Mouse (Mus musculus) embryonic facial prominence, embryonic 12.5 days (tissue): ENCODE measurements at regions not wholly inside any gene's neighbourhood (a gene's known extent, or its start where the extent isn't known, plus 50 kb on each side); places are given as distances from the start of the nearest gene placed in this dataset.

Experiments
- ATAC-seq: fragments of 200-750 bp; cut with Nextera tagmentation; 2 replicates; pipeline ENCODE4 v1.8.0; 2017; ENCODE audit not compliant: insufficient number of reproducible peaks, insufficient read depth, low FRiP score, low TSS enrichment
- H3K27ac ChIP-seq: fragments of 300-500 bp; sonication (generic); 2 replicates; pipeline ENCODE4 v1.5.1; 2016; ENCODE audit warnings: mild to moderate bottlenecking
- H3K27me3 ChIP-seq: fragments of 300-500 bp; sonication (generic); 2 replicates; pipeline ENCODE4 v1.6.1; 2016; ENCODE audit warnings: mild to moderate bottlenecking, moderate library complexity
- H3K36me3 ChIP-seq: fragments of 300-500 bp; sonication (generic); 2 replicates; pipeline ENCODE4 v1.6.1; 2016; ENCODE audit warnings: mild to moderate bottlenecking
- H3K4me1 ChIP-seq: fragments of 300-500 bp; sonication (generic); 2 replicates; pipeline ENCODE4 v1.6.1; 2016
- H3K4me2 ChIP-seq: fragments of 300-500 bp; sonication (generic); replicated peaks from 2 replicates; pipeline ENCODE4 v1.6.1; 2016; ENCODE audit warnings: mild to moderate bottlenecking, moderate library complexity
- H3K4me3 ChIP-seq: fragments of 300-500 bp; sonication (generic); 2 replicates; pipeline ENCODE4 v1.5.1; 2016; ENCODE audit warnings: mild to moderate bottlenecking
- H3K9ac ChIP-seq: fragments of 300-500 bp; sonication (generic); 2 replicates; pipeline ENCODE4 v1.6.1; 2016; ENCODE audit warnings: mild to moderate bottlenecking, moderate library complexity
- H3K9me3 ChIP-seq: fragments of 300-500 bp; sonication (generic); 2 replicates; pipeline ENCODE4 v1.6.1; 2016; ENCODE audit warnings: mild to moderate bottlenecking, moderate library complexity
- WGBS: fragments of 180-500 bp; shearing (Covaris S2); methylation state at CpG from one replicate; pipeline ENCODE4 v1.1.7; 2016; 5-methylcytosine and 5-hydroxymethylcytosine counted together

DNA sequence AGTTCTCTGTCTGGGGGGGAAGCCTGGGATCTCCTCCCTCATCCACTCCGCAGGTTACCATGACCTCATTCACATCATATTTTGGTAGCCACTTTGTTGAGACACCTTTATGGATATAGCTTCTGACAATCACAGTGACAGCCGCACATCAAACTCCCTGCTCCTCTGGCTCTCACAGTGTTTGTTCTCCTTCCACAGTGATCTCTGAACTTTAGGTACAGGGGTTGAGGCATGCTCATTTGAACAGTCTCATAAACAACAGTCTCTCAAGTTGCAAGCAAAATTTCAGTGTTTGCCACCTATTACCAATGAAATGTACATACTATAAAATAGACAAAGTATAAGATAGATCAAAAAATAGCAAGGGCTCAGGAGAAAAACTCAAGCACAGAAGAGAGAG lies 200.2 kb upstream of the Lyplal1 start:
- Histone ChIP-seq H3K9me3 (no peaks in the 10 kb centered on the region), H3K4me3 (no peak overlapping the region), H3K36me3 (no peaks in the 10 kb centered on the region), H3K27me3 (no peaks in the 10 kb centered on the region), H3K4me1 (peaks cover 5% of the 10 kb centered on the region; the same call in 1 of the 2 replicates), H3K9ac (no peak overlapping the region), H3K4me2 (no peak overlapping the region), H3K27ac (no peak overlapping the region)
- no peak for ATAC-seq
- 82% methylated on average over 2 of the region's 2 CpGs for WGBS

DNA sequence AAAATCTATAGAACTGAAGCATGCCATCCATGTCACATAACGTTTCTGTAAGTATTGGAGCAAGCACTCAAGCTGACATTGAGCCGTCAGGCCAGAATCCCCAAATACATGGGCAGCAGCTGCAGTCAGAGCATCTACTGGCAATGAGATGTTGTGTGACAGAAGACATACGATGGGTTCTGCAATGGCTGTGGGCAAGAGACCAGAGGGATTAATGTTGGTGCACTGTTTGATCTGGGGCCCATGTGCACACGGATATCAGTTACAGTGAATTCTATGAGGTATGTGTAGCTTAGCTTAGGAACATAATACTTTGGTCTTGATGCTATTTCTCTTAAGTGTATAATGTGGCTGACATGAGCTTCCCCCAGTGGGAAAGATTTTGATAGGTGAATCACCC lies 197.1 kb upstream of the Lyplal1 start:
- Histone ChIP-seq H3K4me1 (peaks cover 8% of the 10 kb centered on the region; the same call in 1 of the 2 replicates), H3K36me3 (no peaks in the 10 kb centered on the region), H3K9me3 (no peaks in the 10 kb centered on the region), H3K27ac (no peak overlapping the region), H3K27me3 (no peaks in the 10 kb centered on the region), H3K4me2 (no peak overlapping the region), H3K4me3 (no peak overlapping the region), H3K9ac (no peak overlapping the region)
- 64% methylated on average over 4 of the region's 4 CpGs for WGBS
- ATAC-seq, result peak; percentile 47; the same call in 1 of the 2 replicates

DNA sequence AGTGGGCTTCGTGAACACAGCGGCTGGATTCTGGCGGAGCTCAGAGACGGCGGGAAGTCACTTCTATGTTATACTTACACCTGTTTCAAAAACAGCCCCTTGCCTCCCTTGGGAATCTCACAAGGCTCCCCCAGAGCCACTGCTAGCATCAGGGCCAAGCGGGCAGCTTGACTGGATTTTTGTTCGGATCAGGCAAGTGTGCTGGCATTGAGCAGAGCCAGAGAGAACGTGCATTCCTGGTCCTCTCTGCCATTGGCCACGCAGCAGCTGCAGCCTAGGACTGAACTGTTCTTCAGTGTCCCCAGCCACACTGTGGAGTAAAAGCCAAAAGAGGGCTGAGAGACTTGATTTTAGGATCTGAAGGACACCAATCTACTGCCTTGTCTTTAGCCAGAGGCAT lies 195.6 kb upstream of the Lyplal1 start:
- Histone ChIP-seq H3K27ac (no peak overlapping the region), H3K4me3 (no peak overlapping the region), H3K36me3 (no peaks in the 10 kb centered on the region), H3K27me3 (no peaks in the 10 kb centered on the region), H3K4me1 (peaks cover 8% of the 10 kb centered on the region; the same call in 1 of the 2 replicates), H3K9me3 (no peaks in the 10 kb centered on the region), H3K9ac (no peak overlapping the region), H3K4me2 (no peak overlapping the region)
- 91% methylated on average over 9 of the region's 9 CpGs for WGBS
- ATAC-seq, result no peak

DNA sequence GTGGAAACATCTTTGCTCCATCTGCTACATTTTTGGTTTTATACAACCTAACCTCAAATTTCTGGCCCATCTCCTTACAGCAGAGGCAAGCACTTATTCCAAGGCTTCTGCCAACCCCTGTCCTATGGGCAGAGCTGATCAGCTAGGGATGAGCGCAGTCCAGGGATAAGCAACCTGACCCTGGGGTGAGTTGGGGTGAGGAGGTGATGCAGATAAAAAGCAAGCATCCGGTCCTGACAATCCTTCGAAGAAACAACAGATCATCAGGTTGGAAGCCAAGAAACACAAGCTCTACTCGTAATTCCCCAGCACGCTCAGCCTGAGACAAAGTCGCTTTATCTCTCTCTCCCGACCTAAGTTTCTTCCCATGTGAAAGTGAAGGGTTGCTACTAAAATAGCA lies 194.9 kb upstream of the Lyplal1 start:
- H3K4me2 ChIP-seq, result no peak overlapping the region
- H3K4me3 ChIP-seq, result no peak overlapping the region
- no peaks in the 10 kb centered on the region for H3K27me3 ChIP-seq
- no peaks in the 10 kb centered on the region for H3K36me3 ChIP-seq
- H3K27ac ChIP-seq, result no peak overlapping the region
- 88% methylated on average over 7 of the region's 7 CpGs for WGBS
- ATAC-seq, result no peak
- H3K9ac ChIP-seq, result no peak overlapping the region
- no peaks in the 10 kb centered on the region for H3K9me3 ChIP-seq
- H3K4me1 ChIP-seq, result peaks cover 8% of the 10 kb centered on the region; the same call in 1 of the 2 replicates

DNA sequence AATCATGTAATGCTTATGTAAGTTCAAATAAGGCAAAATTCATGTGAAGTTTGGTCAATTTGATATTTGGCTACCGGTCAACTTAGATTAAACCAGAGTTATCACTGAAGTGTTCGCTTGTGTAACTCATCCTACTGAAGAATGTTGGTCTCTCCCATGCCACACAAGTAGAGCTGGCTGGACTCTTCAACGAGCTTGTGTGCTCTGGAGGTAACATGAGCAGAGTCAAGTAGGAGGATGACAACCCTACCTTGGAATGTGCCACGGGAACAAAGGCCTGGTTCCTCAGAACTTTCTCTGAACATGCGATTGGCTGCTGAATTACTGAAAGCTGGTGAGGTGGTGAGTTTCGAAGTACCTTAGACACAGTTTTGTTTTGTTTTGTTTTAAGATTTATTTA lies 190.5 kb upstream of the Lyplal1 start:
- no peak for ATAC-seq
- H3K4me3 ChIP-seq, result no peak overlapping the region
- H3K36me3 ChIP-seq, result no peaks in the 10 kb centered on the region
- no peaks in the 10 kb centered on the region for H3K9me3 ChIP-seq
- H3K27me3 ChIP-seq, result no peaks in the 10 kb centered on the region
- H3K9ac ChIP-seq, result no peak overlapping the region
- H3K4me1 ChIP-seq, result peaks cover 3% of the 10 kb centered on the region; the same call in 1 of the 2 replicates
- no peak overlapping the region for H3K27ac ChIP-seq
- 75% methylated on average over 6 of the region's 6 CpGs for WGBS
- no peak overlapping the region for H3K4me2 ChIP-seq

DNA sequence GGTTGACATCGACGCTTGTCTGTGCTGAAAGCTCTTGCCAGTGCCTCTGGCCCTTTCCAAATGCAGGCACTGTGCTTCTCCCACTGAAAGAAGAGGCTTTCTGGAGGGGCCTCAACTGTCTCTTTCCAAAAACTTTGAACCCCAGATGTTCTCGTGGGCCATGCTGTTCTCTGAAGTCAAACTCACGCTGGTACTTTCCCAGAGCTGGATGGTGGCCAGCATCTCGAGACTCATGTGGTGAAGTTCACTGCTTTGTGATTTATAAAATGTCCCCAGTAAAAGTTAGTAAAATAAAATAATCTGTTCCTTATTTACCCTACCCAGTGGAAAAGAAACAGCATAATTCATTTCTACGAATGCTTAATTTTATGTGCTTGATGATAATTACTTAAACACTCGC lies 180.4 kb upstream of the Lyplal1 start:
- ATAC-seq, result no peak
- Histone ChIP-seq H3K4me1 (no peaks in the 10 kb centered on the region), H3K9ac (no peak overlapping the region), H3K4me2 (no peak overlapping the region), H3K27me3 (no peaks in the 10 kb centered on the region), H3K4me3 (no peak overlapping the region), H3K27ac (no peak overlapping the region), H3K36me3 (no peaks in the 10 kb centered on the region), H3K9me3 (no peaks in the 10 kb centered on the region)
- 76% methylated on average over 7 of the region's 7 CpGs for WGBS

DNA sequence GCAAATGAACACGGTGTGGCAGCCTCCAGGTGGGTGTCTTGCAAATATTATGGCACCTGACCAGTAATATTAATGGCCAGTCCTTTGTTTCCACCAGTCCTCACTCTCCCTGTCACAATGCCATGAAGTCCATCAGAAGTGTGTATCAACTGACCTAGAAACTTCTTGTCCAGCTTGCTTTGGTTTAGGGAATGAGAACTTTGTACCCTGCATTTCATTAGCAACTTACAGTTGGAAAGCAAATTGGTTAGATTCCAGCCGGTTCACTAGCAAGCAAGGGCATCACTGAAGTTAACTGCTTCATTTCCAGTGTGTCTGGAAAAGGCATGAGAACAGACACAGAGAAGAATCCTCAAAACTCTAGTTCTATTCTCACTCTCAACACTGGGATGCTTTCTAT lies 178.1 kb upstream of the Lyplal1 start:
- 59% methylated on average over 2 of the region's 2 CpGs for WGBS
- H3K4me1 ChIP-seq, result 0 out of 2 replicates have a peak, but pooled peaks cover 2% of the 10 kb centered on the region
- no peaks in the 10 kb centered on the region for H3K9me3 ChIP-seq
- H3K4me3 ChIP-seq, result no peak overlapping the region
- no peak for ATAC-seq
- no peak overlapping the region for H3K27ac ChIP-seq
- no peak overlapping the region for H3K4me2 ChIP-seq
- H3K9ac ChIP-seq, result no peak overlapping the region
- H3K27me3 ChIP-seq, result no peaks in the 10 kb centered on the region
- H3K36me3 ChIP-seq, result no peaks in the 10 kb centered on the region

DNA sequence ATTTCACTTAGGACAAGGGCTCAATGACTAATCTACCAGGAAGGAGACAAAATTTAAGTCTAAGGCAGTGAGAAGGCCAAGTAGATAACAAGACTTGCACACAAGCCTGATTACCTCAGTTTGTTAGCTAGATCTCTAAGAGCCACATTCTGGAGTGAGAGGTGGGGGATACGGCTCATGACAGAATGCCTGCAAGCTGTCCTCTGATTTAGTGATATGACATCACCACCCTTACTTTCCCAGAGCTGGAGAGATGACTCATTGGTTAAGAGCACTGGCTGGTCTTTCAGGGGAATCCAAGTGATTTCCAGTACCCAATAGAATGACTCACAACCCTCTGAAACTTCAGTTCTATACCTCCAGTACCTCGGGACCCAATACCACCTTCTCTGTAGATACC lies 177.5 kb upstream of the Lyplal1 start:
- H3K4me2 ChIP-seq, result no peak overlapping the region
- 74% methylated on average over 2 of the region's 2 CpGs for WGBS
- 0 out of 2 replicates have a peak, but pooled peaks cover 2% of the 10 kb centered on the region for H3K4me1 ChIP-seq
- H3K4me3 ChIP-seq, result no peak overlapping the region
- no peaks in the 10 kb centered on the region for H3K36me3 ChIP-seq
- no peaks in the 10 kb centered on the region for H3K27me3 ChIP-seq
- no peak for ATAC-seq
- H3K27ac ChIP-seq, result no peak overlapping the region
- no peak overlapping the region for H3K9ac ChIP-seq
- no peaks in the 10 kb centered on the region for H3K9me3 ChIP-seq

DNA sequence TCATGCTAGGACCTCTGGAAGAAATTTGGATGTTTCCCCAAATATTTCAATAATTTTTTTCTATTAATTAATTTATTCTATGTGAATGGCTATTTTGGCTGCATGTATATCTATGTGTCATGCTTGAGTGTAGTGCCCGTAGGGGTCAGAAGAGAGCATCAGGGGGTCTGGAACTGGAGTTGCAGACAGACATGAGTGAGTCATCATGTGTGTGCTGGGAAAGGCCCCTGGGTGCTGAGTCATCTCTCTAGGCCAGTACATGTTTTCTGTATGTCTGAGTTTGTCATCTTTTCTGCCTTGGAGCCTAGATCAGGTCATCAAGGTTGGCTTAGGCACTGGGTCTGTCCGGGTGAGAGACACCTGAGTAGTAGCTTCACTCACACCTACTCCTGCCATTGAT lies 172.0 kb upstream of the Lyplal1 start:
- Histone ChIP-seq H3K4me1 (0 out of 2 replicates have a peak, but pooled peaks cover 2% of the 10 kb centered on the region), H3K9ac (no peak overlapping the region), H3K4me3 (no peak overlapping the region), H3K4me2 (no peak overlapping the region), H3K9me3 (no peaks in the 10 kb centered on the region), H3K36me3 (no peaks in the 10 kb centered on the region), H3K27me3 (no peaks in the 10 kb centered on the region), H3K27ac (no peak overlapping the region)
- ATAC-seq, result no peak
- 81% methylated on average over 2 of the region's 2 CpGs for WGBS

DNA sequence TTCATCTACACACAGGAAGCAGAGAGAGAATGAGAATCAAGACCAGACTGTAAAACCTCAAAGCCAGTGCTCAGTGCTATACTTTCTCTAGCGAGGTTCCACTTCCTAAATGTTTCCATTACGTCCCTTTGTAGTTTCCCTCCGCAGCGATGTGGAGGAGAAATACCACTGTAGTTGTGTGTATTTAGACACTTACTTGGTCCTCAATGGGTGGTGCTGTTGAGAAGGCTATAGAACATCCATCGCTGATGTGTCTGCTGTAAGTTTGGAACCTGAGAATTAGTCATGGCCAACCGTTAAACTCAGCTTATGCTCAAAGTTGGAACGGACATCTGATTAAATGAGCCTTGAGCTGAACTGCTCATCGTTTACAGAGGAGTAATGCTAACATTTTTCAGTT lies 170.7 kb upstream of the Lyplal1 start:
- H3K4me1 ChIP-seq, result 0 out of 2 replicates have a peak, but pooled peaks cover 2% of the 10 kb centered on the region
- WGBS, result 80% methylated on average over 8 of the region's 8 CpGs
- ATAC-seq, result no peak

DNA sequence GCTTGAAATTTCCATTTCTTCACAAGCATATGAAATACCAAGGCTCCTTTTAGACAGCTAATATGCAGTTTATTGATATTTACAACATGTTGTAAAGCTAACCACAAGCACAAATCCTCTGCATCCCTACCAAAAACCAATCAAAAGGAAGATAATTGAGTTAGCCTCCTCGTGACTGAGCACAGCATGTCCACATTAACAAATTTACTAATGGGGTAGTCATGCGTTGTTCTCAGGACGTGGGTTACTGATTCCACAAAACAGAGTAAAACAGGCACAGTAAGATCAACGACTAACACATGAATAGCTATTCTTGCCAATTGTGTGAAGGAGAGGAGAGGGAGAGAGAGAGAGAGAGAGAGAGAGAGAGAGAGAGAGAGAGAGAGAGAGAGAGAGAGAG lies 169.3 kb upstream of the Lyplal1 start:
- H3K4me3 ChIP-seq, result no peak overlapping the region
- no peaks in the 10 kb centered on the region for H3K27me3 ChIP-seq
- H3K9ac ChIP-seq, result no peak overlapping the region
- ATAC-seq, result no peak
- H3K36me3 ChIP-seq, result no peaks in the 10 kb centered on the region
- H3K4me2 ChIP-seq, result no peak overlapping the region
- WGBS, result 45% methylated on average over 4 of the region's 4 CpGs
- no peak overlapping the region for H3K27ac ChIP-seq
- H3K9me3 ChIP-seq, result no peaks in the 10 kb centered on the region
- 0 out of 2 replicates have a peak, but pooled peaks cover 2% of the 10 kb centered on the region for H3K4me1 ChIP-seq

More for the DNA sequence above, 170.7 kb upstream of the Lyplal1 start:
- Histone ChIP-seq H3K4me3 (no peak overlapping the region), H3K27me3 (no peaks in the 10 kb centered on the region), H3K27ac (no peak overlapping the region), H3K9ac (no peak overlapping the region), H3K4me2 (no peak overlapping the region), H3K9me3 (no peaks in the 10 kb centered on the region), H3K36me3 (no peaks in the 10 kb centered on the region)

DNA sequence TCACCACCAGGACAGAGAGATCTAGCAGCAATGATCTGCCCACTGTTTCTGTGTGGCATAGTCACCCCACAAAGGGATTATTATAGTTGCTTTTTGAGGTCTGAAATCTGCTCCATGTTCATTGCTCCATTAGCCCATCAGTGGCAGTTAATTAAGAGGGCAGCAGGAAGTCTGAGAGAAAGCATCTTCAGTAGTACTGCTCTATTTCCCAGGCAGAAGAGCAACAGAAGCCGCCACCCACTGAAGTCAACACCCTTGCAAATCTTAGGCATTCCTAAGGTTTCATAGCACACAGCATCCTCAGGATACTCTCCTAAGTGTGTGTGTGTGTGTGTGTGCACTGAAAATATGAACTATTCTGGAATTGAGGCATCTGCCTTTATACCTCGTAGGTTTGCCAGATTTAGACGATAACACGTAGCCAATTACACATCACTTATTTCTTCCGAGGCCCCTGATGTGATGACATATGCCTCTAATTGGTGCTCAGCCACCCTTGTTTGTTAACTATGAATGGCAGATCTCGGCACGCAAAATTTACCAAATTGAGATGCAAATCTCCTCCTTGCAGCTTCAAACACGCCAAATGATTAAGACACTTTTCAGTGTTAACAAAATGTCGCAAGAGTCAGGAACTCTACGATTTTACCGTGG lies 161.0 kb upstream of the Lyplal1 start:
- Histone ChIP-seq H3K4me3 (no peak overlapping the region), H3K27me3 (no peaks in the 10 kb centered on the region), H3K4me1 (no peaks in the 10 kb centered on the region), H3K9me3 (no peaks in the 10 kb centered on the region), H3K27ac (no peak overlapping the region), H3K4me2 (no peak overlapping the region), H3K9ac (no peak overlapping the region), H3K36me3 (no peaks in the 10 kb centered on the region)
- WGBS, result 77% methylated on average over 11 of the region's 11 CpGs
- ATAC-seq, result no peak
